Mouse (Mus musculus) hindlimb bud, embryonic 11.5 days (tissue): ENCODE data around the gene Ppt1.
"Not testable (repeated sequence)": the region's sequence is repeated elsewhere in the genome, so short reads cannot be mapped to it uniquely, and the experiment has no call there.

ENCODE experiments used
- DNase-seq: peaks from one replicate; pipeline ENCODE4 v3.0.0-alpha.2; 2012; ENCODE audit warnings: low read depth, low spot score; ENCODE audit errors: extremely low spot score

Ppt1 gene

DNA sequence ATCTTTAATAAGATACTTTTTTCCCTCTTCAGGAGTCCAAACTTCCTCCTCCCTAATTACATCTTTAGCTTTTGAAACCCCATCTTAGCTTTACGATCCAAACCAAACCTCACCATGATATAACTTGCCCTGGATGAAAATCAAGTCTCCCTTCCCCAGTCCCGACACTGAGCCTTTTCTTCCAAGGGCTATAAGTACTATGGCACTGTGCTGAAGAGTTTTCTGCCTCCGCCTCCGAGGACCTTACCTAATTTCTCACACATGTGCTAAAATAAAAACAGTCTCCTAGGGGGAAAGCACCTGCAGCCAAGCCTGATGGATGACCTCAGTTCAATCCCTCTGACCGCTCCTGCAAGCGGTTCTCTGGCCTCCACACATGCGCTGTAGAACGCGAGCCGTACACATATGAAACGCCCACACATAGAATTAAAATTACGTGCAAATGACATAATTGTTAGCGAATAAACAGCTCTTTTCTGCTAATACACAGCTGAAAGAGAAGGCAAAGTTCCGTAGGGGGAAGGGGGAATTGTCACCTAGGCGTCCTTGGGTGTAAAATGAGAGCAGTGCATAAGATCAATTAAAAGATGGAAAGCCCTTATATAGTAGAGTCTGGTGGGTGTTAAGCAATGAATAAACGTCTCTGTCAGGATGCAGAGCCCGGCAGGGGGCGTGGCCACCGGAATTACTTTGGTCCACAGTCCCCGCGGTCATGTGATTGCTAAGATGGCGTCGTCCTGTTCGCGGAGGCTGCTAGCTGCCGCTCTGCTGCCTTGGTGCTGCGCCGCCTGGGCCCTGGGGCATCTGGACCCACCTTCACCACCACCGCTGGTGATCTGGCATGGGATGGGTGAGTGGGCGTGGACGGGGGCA, at the start of gene Ppt1:
Gene Ppt1 (plus strand): TSS at position 713 of the 873 bp plus-strand sequence.
- peak; percentile 61 for DNase-seq

DNA sequence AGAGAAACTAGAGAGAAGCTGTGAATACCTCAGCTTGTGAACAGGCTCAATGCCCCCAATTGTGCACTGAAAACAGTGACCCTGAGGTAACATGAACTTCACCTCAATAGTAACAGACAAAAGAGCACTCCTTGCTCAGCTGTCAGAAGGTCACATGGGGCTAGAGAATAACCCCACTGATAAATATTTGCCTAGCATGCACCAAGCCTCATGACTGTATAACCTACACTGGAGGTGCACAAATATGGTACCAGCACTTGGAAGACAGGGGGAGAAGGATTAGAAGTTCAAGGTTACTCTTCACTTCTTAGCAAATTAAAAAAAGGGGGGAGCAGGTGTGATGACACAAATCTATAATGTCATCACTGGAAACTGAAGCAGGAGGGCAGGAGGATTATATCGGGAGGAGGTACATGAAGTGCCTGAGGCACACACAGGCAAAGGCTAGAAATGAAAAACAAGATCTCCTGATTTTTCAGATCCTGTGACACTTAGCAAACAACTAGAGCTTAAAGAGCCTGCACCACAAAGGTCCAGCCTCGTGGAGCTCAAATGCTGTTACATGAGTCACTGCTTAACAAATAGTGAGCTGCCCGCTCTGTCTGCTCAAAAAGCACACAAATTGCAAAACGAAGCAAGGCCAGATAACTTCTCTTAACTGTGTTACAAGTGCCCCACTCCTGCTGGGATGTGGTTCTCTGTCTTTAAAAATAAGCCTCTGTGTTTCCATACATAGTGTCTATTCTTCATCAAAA, 46.5 kb upstream of the Ppt1 start:
- DNase-seq: no peak

DNA sequence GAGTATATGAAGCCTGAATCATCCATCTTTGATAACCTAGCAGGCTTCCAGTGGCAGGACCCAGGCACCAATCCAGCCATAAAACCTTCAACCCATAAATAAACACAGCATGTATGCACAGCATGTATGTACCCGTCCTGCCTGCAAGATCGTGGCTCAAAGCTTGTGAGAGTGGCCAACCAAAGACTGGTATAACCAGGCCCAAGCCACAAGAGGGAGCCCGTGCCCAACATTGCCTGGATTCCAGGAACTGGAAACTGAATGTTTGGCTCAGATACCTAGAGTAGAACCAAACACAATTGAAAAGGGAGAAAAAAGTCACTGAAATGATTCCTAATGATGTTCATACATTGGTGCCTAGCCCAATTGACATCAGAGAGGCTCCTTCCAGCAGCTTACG, 27.9 kb upstream of the Ppt1 start:
- DNase-seq: peak; percentile 24

DNA sequence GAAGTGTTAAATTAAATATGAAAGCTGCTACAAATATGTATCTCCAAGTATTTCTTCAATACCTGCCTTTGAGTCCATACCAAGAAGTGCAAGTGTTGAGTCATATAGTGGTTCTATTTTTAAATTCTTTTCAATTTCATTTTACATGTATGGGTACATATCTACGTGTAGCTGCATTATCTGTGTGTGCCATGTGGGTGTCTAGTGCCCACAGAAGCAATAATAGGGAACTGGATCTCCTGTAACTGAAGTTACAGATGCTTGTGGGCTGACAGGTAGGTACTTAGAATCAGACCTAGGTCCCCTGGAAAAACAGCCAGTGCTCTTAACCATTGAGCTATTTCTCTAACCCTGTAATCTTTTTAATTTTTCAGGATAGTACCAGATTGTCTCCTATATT, 24.9 kb upstream of the Ppt1 start:
- DNase-seq: no peak

DNA sequence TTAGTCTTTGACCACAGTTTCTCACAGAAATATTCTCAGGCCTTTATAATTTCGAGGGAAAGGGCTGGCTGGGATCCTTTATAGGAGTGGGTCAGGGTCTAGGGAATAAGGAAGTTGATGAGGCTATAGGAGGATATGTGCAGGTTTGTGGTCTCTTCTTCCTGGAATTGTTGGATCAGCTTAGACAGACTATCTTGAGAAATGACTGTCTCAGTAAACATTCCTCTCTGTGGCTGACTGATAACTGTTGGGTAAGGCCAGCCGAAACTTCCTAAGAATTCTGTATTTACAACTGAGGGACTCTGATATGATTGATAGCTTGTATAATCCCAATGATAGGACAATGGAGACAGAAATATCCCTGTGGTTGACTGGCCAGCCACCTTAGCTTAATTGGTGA, 24.2 kb upstream of the Ppt1 start:
- DNase-seq: no peak

DNA sequence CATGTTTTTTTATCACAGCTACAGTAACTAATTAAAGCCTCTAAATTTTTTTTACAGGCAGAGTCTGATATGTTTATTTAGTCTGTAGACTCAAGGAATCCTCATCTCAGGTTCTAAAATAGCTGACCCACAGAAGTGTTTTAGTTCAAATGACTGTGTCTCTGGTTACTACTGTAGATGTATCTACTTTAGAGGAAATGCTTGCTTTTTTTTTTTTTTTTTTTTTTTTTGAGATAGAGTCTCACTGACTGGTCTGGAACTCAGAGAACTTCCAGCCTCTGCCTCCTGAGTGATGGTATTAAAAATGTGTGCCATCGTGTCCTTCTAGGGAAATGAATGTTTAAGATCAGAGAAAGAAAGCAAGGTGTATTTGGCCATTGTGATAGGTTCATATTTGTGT, 19.8 kb upstream of the Ppt1 start:
- DNase-seq: no peak

DNA sequence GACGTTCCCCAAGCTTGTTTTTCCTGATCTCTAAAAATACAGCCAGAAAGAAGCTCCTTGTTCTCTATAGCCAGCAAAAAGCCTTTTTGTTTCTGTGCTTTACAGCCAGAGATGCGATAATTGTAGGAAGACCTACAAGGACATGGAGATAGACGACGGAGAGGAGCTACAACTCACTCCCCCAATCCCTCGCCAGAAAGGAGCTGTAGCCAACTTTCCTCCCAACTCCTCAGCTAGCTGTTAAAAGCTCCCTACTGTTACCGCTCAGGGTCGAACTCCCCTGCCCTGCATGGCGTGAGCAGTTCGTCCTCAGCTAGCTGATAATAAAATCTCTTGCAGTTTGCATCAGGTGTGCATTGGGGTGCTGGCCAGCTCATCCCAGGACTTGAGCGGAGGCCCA, 15.1 kb upstream of the Ppt1 start:
- DNase-seq: not testable (repeated sequence)

DNA sequence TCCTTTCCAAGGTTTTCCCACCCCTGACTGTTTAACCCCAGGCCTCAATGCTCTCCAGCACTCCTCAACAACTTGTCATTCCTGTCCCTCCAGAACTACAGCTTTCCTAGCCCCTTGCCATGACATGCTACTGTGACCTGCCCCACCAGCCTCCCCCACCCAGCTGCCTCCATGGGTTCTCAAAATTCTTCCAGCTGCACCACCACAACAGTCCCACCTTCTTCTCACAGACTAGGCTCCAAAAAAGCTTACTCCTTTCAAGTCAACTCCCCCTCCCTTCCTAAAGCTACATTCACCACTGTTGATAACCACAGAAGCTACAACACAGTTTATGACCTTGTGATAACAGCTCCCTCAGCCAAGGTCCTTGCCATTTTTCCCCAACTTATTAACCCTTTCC, 8.4 kb upstream of the Ppt1 start:
- no peak for DNase-seq

DNA sequence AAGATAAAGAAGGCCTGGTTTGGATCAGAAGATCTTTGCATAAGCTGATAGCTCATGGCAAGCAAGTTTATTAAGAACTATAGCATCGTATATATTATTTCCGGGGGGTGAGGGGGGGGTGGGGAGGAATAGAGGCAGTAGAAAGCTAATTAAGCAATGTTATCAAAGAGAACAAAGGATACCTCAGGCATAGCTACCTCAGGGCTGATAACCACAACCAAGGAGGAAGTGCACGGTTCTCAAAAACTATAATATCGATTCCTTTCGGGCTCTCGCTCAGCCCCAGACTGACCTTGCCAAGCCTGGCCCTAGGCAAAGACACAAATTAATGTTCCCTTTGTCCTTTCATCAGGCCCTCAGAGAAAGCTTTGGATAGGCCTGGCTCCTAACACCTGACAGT, 6.7 kb upstream of the Ppt1 start:
- DNase-seq: no peak

DNA sequence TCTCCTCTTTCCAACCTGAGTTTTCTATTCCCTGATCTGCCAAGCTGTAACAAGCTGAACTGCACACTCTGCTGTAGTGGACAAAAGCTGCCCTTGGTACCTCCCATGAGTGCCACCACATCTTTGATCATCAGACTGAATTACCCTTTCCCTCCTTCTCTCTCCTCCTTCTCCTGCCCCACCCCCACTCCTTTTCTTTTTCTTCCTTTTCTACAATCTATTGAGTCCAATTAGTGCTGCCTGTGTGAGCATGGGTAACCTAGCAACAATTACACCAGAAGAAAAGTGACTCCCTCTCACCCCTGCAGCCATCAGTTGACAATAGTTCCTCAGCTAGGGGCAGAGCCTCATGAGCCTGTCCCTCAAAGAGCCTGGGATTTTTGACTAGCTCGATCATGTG, 4.2 kb upstream of the Ppt1 start:
- no peak for DNase-seq

DNA sequence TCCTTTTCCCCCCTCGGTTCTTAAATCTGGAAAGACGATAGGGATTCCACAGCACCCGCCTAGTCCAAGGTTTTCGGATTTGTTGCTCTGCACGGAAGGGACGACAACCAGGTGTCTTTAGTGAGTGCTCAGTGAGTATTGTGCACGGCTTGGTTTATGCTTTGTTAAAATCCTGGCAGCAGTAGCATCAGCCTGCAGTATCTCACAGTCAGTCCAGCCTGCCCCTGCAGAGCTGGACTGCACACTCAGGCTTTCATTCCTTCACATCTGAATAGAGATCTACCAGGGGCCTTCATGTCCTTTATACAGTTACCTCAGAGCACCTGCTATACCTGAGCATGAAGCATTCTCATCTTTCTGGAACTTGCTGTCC, 347 bp downstream of the Ppt1 start:
- peak; percentile 10 for DNase-seq

DNA sequence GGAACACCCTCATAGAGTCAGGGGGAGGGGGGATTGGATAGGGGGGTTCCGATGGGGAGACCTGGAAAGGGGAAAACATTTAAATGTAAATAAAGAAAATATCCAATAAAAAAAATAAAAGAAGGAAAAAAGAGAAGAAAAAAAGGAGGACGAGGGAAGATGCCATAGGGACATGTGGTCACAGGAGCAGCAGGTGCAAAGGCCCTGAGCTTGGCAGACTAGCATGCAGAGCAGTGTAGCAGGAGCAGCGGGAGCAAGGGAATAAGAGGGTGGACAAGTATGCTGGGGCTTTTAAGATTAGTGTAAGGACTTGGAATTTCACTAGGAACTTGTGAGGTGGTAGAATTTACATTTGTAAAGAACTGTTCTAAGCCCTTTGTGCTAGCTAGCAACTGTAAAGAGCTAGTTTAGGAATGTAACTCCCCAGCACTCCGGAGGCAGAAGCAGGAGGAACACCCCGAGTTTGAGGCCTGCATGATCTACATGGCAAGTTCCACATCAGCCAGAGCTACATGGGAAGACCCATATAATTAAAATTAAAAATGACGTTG, 1.2 kb downstream of the Ppt1 start:
- no peak for DNase-seq

DNA sequence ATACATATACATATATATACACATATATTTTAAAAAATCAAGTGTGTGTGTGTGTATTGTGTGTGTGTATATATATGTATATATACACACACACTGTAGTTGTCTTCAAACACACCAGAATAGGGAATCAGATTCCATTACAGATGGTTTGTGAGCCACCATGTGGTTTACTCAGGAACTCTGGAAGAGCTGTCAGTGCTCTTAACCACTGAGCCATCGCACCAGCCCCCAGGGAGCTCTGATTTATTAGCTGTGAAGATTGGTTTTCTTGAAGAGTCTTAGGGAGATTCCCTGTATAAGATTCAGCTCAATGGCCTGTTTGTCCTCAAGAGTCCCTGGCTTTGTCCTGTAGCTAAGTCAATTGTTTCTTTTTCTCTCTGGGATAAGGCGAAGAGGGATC, 2.0 kb downstream of the Ppt1 start:
- no peak for DNase-seq

DNA sequence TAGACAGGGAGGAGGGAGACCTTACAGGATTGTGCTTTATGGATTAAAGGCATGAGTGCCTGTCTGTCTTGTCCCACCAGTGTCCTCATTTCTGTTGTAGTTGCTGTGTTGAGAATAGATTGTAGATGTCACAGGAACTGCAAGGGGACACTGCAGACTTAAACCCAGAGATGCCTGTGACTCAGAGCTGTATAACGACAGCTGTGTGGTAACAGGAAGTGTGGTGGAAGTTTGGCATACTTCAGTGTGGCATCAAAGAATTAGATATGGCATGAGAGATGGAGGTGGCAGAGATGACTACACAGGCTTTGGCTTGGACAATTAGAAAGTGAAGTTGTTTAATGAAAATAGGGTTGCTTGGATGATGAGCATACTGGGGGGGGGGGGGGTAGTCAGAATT, 2.4 kb downstream of the Ppt1 start:
- no peak for DNase-seq

DNA sequence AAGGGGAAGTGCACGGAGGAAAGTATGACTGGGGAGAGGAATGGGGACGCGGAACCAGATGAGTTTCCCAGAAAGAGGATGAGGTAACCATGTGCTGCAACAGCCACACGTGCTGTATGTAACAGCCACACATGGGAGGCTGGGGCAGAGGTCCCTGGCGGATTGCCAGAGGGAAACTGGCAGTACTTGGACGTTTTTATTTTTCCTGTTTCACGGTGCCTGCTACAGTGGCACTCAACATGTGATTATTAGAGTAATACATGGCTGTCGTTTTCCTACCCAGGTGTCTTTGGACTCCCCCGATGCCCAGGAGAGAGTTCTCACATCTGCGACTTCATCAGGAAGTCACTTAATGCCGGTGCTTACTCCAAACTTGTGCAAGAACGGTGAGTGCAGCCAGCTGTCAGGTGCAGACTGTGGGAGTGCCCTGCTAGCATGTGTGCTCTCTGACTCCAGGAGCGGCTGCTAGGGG, 12.1 kb downstream of the Ppt1 start:
- no peak for DNase-seq

DNA sequence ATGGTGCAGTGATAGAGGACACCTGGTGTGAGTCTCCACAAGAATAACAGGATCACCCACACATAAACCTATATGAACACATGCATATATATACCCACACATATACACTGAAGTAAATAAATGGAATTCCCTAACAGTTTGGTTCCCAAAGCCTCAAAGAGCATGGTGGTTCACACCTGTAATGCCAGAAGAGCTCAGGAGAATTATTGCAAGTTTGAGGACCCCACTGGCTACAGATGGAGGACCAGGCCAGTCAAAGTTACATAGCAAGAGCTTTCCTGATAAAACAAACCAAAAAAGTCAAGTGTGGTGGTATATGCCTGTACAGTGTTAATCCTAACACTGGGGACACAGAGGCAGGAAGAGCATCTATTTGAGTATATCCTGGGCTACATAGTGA, 15.5 kb downstream of the Ppt1 start:
- DNase-seq: no peak

DNA sequence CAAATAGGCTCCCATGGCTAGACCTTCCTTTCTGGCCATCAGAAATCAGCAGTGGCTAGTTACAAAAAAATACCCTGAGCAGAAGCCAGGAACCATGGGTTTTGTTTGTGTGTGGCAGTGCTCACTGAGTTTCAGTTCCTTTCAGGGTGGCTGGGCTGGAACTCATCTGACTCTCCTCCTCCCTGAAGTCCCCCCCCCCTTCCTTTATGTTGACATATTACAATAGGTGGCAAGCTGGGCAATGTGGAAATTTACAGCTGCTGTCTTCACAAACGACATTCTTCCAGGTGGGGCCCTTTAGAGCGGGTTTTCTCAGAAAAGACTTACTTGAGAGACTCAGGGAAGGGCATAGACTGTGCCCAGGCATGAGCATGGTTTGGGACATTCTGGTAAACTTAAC, 17.6 kb downstream of the Ppt1 start:
- no peak for DNase-seq

DNA sequence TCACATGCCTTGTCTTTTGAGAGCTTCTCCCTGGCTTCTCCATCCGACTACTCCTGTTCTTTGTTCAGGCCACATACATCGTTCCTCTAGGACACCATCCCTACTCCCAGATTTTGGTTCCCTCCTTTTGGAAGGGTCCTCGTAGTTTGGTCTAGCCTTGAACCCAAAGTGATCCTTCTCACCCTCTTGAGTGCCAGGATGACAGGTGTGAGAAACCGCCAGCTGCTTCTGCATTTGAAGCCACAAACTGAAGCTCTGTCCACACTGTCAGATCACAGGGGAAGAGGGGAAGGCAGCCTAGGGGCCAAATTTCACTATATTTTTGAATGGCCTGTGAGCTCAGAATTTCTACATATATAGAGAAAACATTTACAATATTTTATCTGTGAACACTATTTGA, 18.7 kb downstream of the Ppt1 start:
- DNase-seq: no peak

DNA sequence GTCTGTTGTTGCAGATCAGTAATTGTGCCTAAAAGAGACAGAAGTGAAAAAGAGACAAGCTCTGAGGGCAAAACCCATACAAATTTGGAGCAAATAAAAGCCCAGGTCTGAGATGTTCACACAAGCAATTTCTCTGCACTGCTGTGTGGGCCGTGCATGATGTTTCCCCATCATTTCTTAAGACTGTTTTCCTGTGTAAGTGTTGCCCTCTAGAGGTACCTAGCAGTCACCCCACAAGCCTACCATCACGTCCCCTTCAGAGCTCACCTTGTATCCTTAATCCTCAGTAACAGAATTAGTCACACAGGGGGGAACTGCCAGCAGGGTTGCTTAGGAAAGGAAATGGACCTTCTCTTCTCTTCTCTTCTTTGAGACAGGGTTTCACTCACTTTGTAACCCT, 21.9 kb downstream of the Ppt1 start:
- DNase-seq: no peak

DNA sequence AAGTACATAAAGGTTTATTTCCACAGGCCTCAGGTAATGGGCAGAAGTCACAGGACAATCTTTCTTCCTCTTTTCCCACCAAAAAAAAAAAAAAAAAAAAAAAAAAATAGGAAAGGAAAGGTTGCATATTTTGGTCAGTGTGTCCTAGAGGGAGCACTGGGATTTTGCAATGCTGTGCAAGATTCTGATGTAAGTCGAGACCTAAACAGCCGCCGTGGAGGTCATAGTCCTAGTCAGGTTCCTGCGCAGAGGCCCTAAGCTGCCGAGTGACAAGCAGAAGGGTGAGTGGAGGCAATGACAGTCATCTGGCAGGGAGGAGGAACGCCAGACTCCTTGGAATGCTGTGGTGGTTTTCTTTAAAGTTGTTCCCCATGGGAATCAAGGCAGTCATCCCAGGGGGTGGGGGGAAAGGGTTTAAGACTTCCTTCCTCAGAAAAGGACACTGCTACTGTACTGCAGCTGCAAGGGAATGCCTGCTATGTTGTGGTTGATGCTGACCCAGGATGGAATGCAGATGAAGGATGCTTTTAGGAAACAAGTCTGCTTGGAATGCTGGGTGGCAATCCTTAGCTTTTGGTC, 23.1 kb downstream of the Ppt1 start:
- DNase-seq: no peak

DNA sequence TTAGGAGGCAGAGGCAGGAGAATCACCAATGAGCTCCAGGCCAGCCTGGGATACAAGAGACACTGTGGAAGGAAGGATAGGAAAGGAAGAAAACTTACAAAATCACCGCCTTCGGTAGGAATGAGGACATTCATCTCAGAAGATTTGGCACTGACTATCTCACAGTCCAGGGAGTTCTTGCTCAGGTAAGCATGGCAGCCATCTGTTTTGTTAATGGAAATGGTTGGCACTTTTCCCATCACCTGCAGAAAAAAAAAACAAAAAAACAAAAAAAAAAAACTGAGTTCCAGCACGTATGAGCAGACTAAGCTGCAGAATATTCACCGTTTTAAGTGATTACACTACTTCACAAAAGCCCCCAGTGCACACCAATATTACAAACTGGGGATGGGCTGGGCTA, 25.8 kb downstream of the Ppt1 start:
- DNase-seq: no peak

DNA sequence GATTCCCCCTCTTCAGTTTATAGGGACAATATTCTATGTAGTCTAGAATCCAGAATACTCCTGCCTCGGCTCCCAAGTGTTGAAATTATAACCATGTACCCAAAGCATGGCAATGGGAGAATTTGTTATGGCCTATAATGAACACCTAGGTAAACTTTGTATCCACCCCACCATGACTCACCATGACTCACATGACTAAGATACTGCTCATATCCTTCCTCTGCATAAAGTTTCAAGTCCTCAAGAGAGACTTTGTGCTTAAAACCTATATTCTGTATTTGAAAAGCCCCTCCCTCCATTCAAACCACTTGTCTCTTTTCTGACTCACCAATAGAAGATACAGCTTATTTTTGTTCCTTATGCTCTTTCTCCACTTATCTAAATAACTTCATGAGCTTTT, 32.0 kb downstream of the Ppt1 start:
- no peak for DNase-seq
